Mouse (Mus musculus) urinary bladder, postnatal 4 days (tissue): ENCODE measurements around the gene Erh.

Experiments
- DNase-seq, 2 experiments: peaks; one replicate each; pipeline ENCODE4 v3.0.0; 2021 to 2022; ENCODE audit warnings: low spot score in 2 of 2

Erh gene

GRCm38 (mm10) chr12:80643693-80644505 lies at the start of gene Erh, which contains the start of gene Slc39a9:
Gene Erh (minus strand): TSS chr12:80644341.
Gene Slc39a9 (plus strand): TSS chr12:80643883.
- DNase-seq, result peak; percentile 88 to 89

DNA sequence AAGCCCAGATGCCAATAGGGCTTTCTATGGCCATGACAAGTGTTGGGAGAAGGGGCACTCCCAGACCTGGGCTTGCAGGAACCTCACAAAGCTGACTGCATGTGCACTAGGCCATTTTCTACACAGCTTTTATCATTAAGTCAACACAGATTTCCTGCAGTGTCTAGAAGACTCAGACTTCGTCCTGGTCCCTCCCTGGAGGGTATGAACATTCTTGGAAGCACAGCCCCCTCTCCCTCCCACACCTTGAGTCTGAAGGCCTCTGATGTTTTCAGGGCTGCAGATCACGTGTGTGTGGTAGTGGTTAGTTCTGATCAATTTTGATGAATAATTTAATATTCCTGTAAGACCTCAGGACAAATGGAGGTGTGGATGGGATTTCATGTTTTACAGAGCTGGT lies 49.6 kb upstream of the Erh start:
- no peak for DNase-seq

DNA sequence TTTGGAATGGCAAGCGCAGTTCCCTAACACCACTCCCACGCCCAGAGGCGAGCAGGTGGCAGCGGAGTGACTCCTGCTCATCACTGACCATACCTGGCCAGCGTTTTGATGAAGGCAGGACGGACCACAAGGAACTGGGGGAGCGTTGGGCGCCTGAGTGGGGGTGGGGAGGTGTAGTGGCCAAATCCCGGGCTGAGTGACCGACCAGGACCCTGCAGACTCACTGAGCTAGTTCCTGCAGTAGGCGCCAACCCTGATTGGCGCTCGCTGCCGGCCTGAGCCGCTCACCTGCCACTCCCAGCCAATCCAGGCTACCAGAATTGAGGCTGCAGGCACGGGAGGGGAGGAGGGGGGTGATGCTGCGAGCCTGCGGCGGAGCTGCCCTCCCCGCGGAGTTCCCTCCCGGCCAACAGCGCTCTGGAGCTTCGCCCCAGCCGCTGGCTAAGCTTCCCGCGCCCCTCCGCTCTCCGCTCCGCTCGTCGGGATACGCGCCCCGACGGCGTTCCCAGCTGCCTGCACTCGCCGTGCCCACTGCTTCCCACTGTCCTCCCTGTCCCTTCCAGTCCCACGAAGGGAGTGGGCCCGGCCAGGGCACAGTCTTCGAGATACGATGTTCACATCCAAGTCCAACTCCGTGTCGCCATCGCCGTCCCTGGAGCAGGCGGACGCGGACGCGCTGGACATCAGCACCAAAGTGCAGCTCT lies 48.3 kb upstream of the Erh start, which contains the start of gene Plekhd1:
Gene Plekhd1, plus strand, starts transcription at position 323 of the 704 bp plus-strand sequence.
- DNase-seq, result peak in 1 of 2 experiments; percentile 57

DNA sequence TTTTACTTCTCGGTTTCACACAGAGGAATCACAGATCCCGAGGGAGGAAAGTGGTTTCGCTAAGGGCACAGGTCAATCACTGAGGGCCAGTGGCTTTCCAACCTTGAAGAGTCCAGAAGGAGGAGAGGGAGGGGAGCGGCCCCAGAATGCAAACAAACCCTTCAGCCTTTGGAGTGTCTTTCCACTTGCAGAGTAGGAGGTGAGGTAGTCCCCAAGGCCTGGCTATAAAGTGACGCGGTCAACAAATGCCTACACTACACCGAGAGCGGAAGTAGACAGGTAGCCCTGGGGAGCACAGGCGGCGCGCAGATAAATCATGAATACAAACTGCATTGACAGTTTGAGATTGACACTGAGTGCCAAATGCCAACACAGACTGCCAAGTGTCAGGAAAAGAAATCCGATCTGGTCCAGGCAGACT lies 47.5 kb upstream of the Erh start:
- DNase-seq, result no peak

- DNase-seq, result no peak
Measured at GRCm38 (mm10) chr12:80689696-80690095, 45.6 kb upstream of the Erh start.

DNA sequence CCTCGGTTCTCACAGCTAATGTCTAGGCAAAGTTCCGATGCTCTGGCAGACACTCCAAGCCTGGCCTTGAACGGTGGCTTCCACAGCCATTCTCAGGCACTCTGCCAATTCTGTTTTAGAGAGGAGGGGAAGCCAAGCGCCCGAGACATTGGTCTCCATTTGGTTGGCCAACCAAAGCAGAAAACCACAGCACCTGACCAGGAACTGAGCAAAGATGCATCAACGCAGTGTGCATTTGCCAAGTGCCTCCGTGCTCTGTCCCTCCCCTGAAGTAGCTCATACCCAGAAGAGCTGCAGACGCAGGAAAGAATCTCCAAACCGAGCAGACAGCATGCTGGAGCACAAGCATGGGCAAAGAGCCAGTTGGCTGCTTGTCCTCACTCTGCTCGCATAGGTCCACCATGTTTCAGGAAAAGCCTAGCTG lies 43.7 kb upstream of the Erh start:
- DNase-seq, result peak in 1 of 2 experiments; percentile 42

DNA sequence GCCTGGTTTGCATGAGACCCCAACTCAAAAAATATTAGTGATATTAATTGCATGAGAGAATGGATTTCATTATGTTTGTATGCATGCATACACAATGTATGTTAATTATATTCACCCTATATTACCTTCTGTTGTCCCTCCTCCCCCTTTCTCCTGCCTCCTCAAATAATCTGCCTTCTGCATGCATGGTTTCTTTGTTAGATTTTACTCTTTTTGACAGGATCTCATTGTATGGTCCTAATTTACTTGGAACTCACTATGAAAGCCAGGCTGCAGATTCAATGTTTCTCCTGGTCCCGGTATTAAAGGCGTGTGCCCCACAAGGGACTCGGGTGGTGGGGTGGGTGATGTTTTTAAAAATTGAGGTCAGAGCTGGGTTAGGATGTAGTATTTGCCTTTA lies 40.2 kb upstream of the Erh start:
- DNase-seq, result no peak

GRCm38 (mm10) chr12:80683554-80683953 lies 39.4 kb upstream of the Erh start:
- no peak for DNase-seq

GRCm38 (mm10) chr12:80681340-80681739 lies 37.2 kb upstream of the Erh start:
- DNase-seq, result no peak

DNA sequence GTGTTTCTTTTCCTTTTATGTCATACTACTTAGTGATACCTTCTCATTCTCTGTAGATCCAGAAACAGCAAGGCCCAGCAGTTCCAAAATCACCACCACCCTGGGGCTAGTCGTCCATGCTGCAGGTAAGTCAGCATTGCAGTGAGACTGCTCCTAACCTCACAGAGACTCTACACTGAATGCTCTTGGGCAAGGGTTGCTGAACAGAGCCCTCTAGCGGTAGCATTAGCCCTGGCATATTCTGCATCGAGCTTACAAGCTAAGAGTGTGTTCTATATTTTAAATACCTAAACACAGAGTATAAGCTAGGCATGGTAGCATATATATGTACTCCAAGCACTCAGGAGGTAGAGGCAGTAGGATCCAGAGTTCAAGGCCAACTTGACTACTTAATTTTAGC lies 29.0 kb upstream of the Erh start:
- no peak for DNase-seq

DNA sequence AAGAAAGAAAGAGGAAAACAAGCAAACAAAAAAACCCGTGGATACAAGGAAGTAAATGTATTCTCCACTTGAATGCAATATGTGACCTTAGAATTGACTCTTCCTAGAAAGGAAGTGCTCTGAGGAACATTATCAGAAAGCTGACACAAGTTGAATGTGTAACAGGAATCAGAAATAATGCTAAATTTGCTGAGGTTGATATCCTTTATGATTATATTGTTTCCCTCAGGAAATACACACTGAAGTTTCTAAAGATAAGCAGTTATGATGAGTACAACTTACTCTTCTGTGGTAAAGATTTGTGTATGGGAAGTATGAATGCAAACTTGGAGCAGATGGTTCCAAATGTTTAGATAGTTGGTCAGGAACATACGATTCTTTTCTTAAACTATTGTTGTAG lies 24.2 kb upstream of the Erh start:
- no peak for DNase-seq

- DNase-seq, result no peak
Measured at GRCm38 (mm10) chr12:80663935-80664334, 19.8 kb upstream of the Erh start.

DNA sequence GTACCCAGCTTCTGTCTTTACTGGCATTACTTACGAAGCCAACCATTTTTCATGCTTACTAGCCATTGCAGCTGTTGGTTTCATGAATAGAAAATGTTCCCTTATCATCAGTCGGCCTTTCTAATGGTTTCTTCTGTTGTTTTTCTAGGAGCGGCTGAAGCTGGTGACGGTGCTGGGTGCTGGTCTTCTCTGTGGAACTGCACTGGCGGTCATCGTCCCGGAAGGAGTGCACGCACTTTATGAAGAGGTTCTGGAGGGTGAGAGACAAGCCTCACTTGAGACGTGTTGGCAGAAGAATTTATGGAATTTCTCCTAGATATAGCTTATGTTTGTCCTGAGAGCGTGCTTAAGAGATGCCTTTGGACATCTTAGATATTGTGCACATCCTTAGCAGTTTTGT lies 18.2 kb upstream of the Erh start:
- no peak for DNase-seq

GRCm38 (mm10) chr12:80658661-80659060 lies 14.5 kb upstream of the Erh start:
- DNase-seq, result no peak

GRCm38 (mm10) chr12:80654659-80655025 lies 10.5 kb upstream of the Erh start:
- DNase-seq, result no peak

DNA sequence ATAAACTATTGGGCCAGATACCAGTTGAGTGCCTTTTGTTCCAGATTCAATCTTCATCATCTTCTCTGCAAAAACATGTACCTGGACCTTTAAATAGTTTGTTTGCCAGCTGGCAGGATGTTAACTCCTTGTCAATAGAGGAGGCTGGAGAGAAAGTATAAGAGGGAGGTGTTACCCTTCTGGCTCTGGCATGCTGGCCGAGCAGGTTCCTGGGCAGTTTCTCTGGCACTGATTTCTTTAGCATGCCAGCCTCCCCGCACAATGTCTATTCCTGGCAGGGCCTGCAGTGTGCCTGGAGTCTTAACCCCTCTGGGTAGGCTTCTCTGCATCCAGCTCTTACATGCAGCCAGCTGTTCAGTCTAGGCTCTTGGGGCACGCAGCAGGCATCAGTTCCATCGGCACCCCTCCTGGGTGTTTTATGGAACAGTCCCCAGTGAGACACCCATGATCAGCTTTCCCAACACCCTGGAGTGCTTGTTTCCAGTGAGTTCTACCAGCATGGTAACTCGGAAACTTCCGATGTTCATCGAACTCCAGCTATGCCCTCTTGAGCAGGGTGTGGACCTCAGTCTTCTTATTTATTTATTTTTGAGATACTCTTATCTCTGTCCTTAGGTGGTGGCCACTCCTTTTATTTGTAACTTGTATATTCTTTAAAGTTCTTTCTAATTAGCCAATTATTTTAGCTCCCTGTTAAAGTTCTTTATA lies 10.0 kb upstream of the Erh start:
- peak; percentile 29 to 58 for DNase-seq

- no peak for DNase-seq
Measured at GRCm38 (mm10) chr12:80646377-80646776, 2.2 kb upstream of the Erh start.

DNA sequence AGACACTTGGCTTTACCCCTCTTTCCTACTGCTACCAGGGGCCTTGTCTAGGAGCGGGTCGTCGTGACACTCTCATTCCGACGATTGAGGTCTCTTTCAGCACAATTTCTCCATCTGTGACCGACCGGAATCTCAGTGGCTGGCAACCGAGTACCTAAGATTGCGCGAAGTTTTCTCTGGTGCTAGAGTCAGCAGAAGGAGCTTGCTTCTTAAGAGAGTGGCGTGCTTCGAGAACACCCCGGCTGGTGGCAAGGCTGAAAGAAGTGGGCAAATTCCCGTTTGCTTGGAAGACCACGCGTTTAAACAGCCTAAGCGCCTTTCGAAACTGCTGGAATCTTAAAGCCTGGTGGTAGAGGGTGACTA lies 346 bp upstream of the Erh start:
- no peak for DNase-seq

DNA sequence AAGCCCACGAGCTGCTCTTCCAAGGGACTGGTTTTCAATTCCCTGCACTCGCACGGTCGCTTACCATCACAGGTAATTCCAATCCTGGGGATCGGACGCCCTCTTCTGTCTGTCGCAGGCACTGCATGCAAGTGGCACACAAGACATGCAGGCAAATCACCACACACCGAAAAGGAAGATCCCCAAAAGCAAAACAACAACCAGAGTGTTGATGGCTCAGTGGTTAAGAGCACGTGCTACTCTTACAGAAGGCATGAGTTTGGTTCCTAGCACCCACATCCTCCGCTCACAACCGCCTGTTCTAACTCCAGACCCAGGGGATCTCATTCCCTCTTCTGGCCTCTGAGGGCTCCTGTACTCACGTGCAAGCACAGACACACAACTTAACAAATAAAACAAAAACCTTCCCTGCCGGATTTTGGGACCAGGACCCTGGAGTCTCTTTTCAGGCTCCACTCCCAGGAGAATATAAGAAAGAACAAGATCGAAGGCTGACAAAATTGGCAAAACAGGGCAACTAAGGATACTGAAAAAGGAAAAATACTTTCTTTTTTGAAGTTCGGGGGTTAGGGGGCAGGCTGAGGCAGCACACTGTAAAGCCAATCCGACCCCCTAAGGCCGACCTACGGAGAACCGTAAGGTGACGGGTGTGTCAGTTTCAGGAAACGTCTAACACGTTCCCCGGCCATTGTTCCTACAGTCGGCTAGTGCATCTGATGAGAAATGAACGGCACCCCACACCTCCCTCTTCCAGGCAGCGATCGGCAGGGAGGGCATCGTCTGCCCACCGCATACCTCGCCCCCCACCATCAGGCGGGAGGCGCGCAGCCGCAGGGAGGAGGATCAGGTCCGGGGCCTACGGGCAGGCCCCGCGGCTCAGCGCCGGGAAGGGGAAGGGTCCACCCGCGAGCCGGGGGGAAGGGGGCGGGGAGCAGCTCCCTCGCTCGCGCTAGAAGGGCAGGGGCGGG lies 1.1 kb downstream of the Erh start:
- DNase-seq, result peak; percentile 22 to 63

DNA sequence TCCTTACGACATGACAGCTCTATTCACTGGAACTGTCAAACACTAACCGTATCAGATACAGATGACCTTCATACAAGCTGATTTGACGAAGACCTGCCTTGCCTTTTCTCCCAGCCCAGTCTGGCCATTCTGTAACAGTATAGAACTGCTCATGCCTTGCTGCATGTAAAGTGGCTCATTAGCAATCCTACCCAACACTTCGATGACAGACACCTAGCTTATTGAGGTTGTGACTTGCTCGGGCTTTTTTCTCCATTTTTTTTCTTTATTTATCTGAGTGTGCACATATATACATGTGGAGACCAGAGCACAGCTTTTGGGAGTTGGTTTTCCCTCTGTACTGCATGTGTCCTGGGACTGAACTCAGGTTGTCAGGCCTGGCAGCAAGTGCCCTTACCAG lies 12.4 kb downstream of the Erh start:
- no peak for DNase-seq

DNA sequence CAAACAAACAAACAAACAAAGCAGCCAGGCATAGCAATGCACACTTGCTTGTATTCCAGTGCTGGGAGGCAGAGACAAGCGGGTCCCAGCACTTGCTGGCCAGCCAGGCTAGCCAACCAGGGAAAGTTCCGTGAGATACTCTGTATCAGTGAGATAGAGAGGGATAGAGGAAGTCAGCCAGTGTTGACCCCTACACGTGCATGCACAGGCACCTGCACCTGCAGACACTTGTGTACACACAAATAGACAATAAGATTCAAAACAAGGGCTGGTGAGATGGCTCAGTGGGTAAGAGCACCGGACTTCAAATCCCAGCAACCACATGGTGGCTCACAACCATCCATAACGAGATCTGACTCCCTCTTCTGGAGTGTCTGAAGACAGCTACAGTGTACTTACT lies 23.6 kb downstream of the Erh start:
- no peak for DNase-seq
